ENCODE assay signal across 7 mouse cellular contexts in genomic region chr7:65611298-65611697, GRCm38 (mm10).
"Had no signal": no experiment of that assay in that cellular context is flagged by ENCODE, and none has a peak within 500 bp of the region (broad histone marks: within the 10 kb centered on the region; RNA-seq: fewer than 3 reads in every experiment).

No protein-coding gene starts in this region.

- DNase-seq: kidney, postnatal 10 days; kidney, postnatal 4 days; liver; lung, adult 18-20 months; right cerebral cortex, postnatal 25 days; thymus, postnatal 4 days had no signal

- ATAC-seq: midbrain, embryonic 13.5 days had no signal
